14 mouse cellular contexts compared by ENCODE assay signal in genomic region chr10:28811928-28812570, GRCm38 (mm10).
"Had no signal": no experiment of that assay in that cellular context is flagged by ENCODE, and none has a peak within 500 bp of the region (broad histone marks: within the 10 kb centered on the region; RNA-seq: fewer than 3 reads in every experiment).

No protein-coding gene starts in this region.

- H3K27ac ChIP-seq: kidney, embryonic 15.5 days; limb, embryonic 13.5 days; liver, embryonic 14.5 days; midbrain, embryonic 12.5 days; neural tube, embryonic 13.5 days had no signal

- ATAC-seq: midbrain, embryonic 16.5 days had no signal

- DNase-seq: kidney, adult 2 months; kidney, postnatal 14 days; layer of hippocampus, postnatal 36 days; lung, adult 18-20 months; retina, postnatal 1 day; right cerebral cortex, postnatal 4 days; thymus, adult 18-20 months; thymus, postnatal 14 days had no signal

- H3K4me3 ChIP-seq: kidney, embryonic 15.5 days; limb, embryonic 13.5 days; midbrain, embryonic 12.5 days; neural tube, embryonic 13.5 days had no signal
